Mouse (Mus musculus) neural tube, embryonic 13.5 days (tissue): ENCODE data around the gene Plk3. TPM values are rescaled to one million over a fixed set of nuclear protein-coding genes. Genes with fewer than 3 reads are reported as not detected.

ENCODE experiments used
- ATAC-seq: fragments of 200-750 bp; cut with Nextera tagmentation; 2 replicates; pipeline ENCODE4 v1.8.0; 2017; ENCODE audit warnings: low read depth, mild to moderate bottlenecking, moderate TSS enrichment, moderate library complexity
- H3K27ac ChIP-seq: fragments of 300-500 bp; sonication (generic); replicated peaks from 2 replicates; pipeline ENCODE4 v1.5.1; 2015; ENCODE audit warnings: moderate library complexity, mild to moderate bottlenecking, inconsistent platforms
- H3K27me3 ChIP-seq: fragments of 300-500 bp; sonication (generic); 2 replicates; pipeline ENCODE4 v1.6.1; 2015; ENCODE audit warnings: mild to moderate bottlenecking, inconsistent platforms
- H3K36me3 ChIP-seq: fragments of 300-500 bp; sonication (generic); 2 replicates; pipeline ENCODE4 v1.6.1; 2015; ENCODE audit warnings: mild to moderate bottlenecking, inconsistent platforms
- H3K4me1 ChIP-seq: fragments of 300-500 bp; sonication (generic); replicated peaks from 2 replicates; pipeline ENCODE4 v1.6.1; 2015; ENCODE audit warnings: inconsistent platforms
- H3K4me2 ChIP-seq: fragments of 300-500 bp; sonication (generic); 2 replicates; pipeline ENCODE4 v1.6.1; 2015; ENCODE audit warnings: inconsistent platforms, mild to moderate bottlenecking, moderate library complexity
- H3K4me3 ChIP-seq: fragments of 300-500 bp; sonication (generic); 2 replicates; pipeline ENCODE4 v1.5.1; 2015; ENCODE audit warnings: mild to moderate bottlenecking, inconsistent platforms
- H3K9ac ChIP-seq: fragments of 300-500 bp; sonication (generic); 2 replicates; pipeline ENCODE4 v1.6.1; 2015; ENCODE audit warnings: moderate library complexity, mild to moderate bottlenecking, inconsistent platforms
- H3K9me3 ChIP-seq: fragments of 300-500 bp; sonication (generic); 2 replicates; pipeline ENCODE4 v1.6.1; 2016; ENCODE audit warnings: inconsistent platforms
- WGBS: fragments of 180-500 bp; shearing (Covaris S2); methylation state at CpG from one replicate; pipeline ENCODE4 v1.1.7; 2015; 5-methylcytosine and 5-hydroxymethylcytosine counted together
- polyA plus RNA-seq: library from polyadenylated mRNA; unstranded; fragments of >200 nt; fragmentation: Nextera tagmentation; extraction: Ambion mirVana; gene quantifications from 2 replicates; pipeline ENCODE4 v1.2.1, GENCODE M21; 2015

Plk3 gene
- polyA plus RNA-seq, 1 experiment from 2014 or later = 16.0 TPM

- Histone ChIP-seq H3K4me1 (no peaks in the 10 kb centered on the region; the same call in 1 of the 2 replicates), H3K4me2 (no peak overlapping the region), H3K9ac (no peak overlapping the region), H3K36me3 (peaks cover 77% of the 10 kb centered on the region), H3K4me3 (no peak overlapping the region), H3K9me3 (no peaks in the 10 kb centered on the region), H3K27ac (no peak overlapping the region), H3K27me3 (no peaks in the 10 kb centered on the region)
- ATAC-seq = no peak
- WGBS = 93% methylated on average over 25 of the region's 25 CpGs
These were observed 24.4 kb downstream of the Plk3 start for GRCm38 (mm10) chr4:117109330-117109729.

- Histone ChIP-seq H3K27me3 (no peaks in the 10 kb centered on the region), H3K4me2 (no peak overlapping the region), H3K27ac (no peak overlapping the region), H3K4me3 (no peak overlapping the region), H3K9ac (no peak overlapping the region), H3K36me3 (peaks cover 70% of the 10 kb centered on the region), H3K9me3 (no peaks in the 10 kb centered on the region), H3K4me1 (no peaks in the 10 kb centered on the region; the same call in 1 of the 2 replicates)
- ATAC-seq = no peak
- 93% methylated on average over 6 of the region's 6 CpGs for WGBS
These were observed 25.3 kb downstream of the Plk3 start for GRCm38 (mm10) chr4:117108524-117108849.

- peaks cover 65% of the 10 kb centered on the region for H3K36me3 ChIP-seq
- no peak overlapping the region for H3K4me3 ChIP-seq
- no peaks in the 10 kb centered on the region for H3K27me3 ChIP-seq
- no peak overlapping the region for H3K9ac ChIP-seq
- no peak overlapping the region for H3K27ac ChIP-seq
- no peaks in the 10 kb centered on the region; the same call in 1 of the 2 replicates for H3K4me1 ChIP-seq
- 89% methylated on average over 18 of the region's 18 CpGs for WGBS
- no peaks in the 10 kb centered on the region for H3K9me3 ChIP-seq
- H3K4me2 ChIP-seq = no peak overlapping the region
- no peak for ATAC-seq
These were observed 25.8 kb downstream of the Plk3 start for GRCm38 (mm10) chr4:117107813-117108523.

- Histone ChIP-seq H3K4me1 (no peaks in the 10 kb centered on the region; the same call in 1 of the 2 replicates), H3K27me3 (no peaks in the 10 kb centered on the region), H3K9me3 (no peaks in the 10 kb centered on the region), H3K9ac (no peak overlapping the region), H3K4me3 (no peak overlapping the region), H3K27ac (no peak overlapping the region), H3K4me2 (no peak overlapping the region), H3K36me3 (peaks cover 43% of the 10 kb centered on the region)
- 67% methylated on average over 10 of the region's 10 CpGs for WGBS
- ATAC-seq = peak; percentile 12; the same call in 1 of the 2 replicates
These were observed 28.6 kb downstream of the Plk3 start for GRCm38 (mm10) chr4:117105127-117105526.

GRCm38 (mm10) chr4:117104672-117105071, 29.1 kb downstream of the Plk3 start:
- no peak for ATAC-seq
- no peaks in the 10 kb centered on the region for H3K9me3 ChIP-seq
- peaks cover 42% of the 10 kb centered on the region for H3K36me3 ChIP-seq
- H3K4me1 ChIP-seq = no peaks in the 10 kb centered on the region; the same call in 1 of the 2 replicates
- no peak overlapping the region for H3K27ac ChIP-seq
- H3K4me3 ChIP-seq = no peak overlapping the region
- H3K27me3 ChIP-seq = peaks cover 4% of the 10 kb centered on the region; the same call in 1 of the 2 replicates
- H3K9ac ChIP-seq = no peak overlapping the region
- no peak overlapping the region for H3K4me2 ChIP-seq
- 83% methylated on average over 10 of the region's 10 CpGs for WGBS

- Histone ChIP-seq H3K4me3 (no peak overlapping the region), H3K4me2 (no peak overlapping the region), H3K27me3 (peaks cover 19% of the 10 kb centered on the region), H3K9ac (no peak overlapping the region), H3K36me3 (peaks cover 22% of the 10 kb centered on the region; the same call in 1 of the 2 replicates), H3K27ac (no peak overlapping the region), H3K9me3 (no peaks in the 10 kb centered on the region), H3K4me1 (peaks cover 26% of the 10 kb centered on the region)
- ATAC-seq = no peak
- WGBS = 50% methylated on average over 7 of the region's 7 CpGs
These were observed 32.5 kb downstream of the Plk3 start for GRCm38 (mm10) chr4:117101218-117101617.

- no peak overlapping the region for H3K27ac ChIP-seq
- ATAC-seq = no peak
- peaks cover 33% of the 10 kb centered on the region for H3K4me1 ChIP-seq
- no peak overlapping the region for H3K4me3 ChIP-seq
- H3K27me3 ChIP-seq = peaks cover 19% of the 10 kb centered on the region
- no peak overlapping the region for H3K9ac ChIP-seq
- no peak overlapping the region for H3K4me2 ChIP-seq
- no peaks in the 10 kb centered on the region for H3K9me3 ChIP-seq
- 61% methylated on average over 4 of the region's 4 CpGs for WGBS
- peaks cover 13% of the 10 kb centered on the region; the same call in 1 of the 2 replicates for H3K36me3 ChIP-seq
These were observed 33.7 kb downstream of the Plk3 start for GRCm38 (mm10) chr4:117100036-117100435.

GRCm38 (mm10) chr4:117098764-117099036, 35.1 kb downstream of the Plk3 start:
- WGBS = 78% methylated on average over 2 of the region's 2 CpGs
- Histone ChIP-seq H3K4me3 (no peak overlapping the region), H3K4me1 (peaks cover 33% of the 10 kb centered on the region), H3K27ac (no peak overlapping the region), H3K27me3 (peaks cover 25% of the 10 kb centered on the region), H3K4me2 (peak overlapping the region; percentile 86), H3K36me3 (0 out of 2 replicates have a peak, but pooled peaks cover 6% of the 10 kb centered on the region), H3K9me3 (no peaks in the 10 kb centered on the region), H3K9ac (peak overlapping the region; percentile 28; the same call in 1 of the 2 replicates)
- ATAC-seq = no peak

GRCm38 (mm10) chr4:117097969-117098763, 35.6 kb downstream of the Plk3 start:
- no peaks in the 10 kb centered on the region for H3K9me3 ChIP-seq
- peak overlapping the region; percentile 72; the same call in 1 of the 2 replicates for H3K4me3 ChIP-seq
- H3K27ac ChIP-seq = no peak overlapping the region
- H3K27me3 ChIP-seq = peaks cover 25% of the 10 kb centered on the region
- peaks cover 33% of the 10 kb centered on the region for H3K4me1 ChIP-seq
- H3K36me3 ChIP-seq = 0 out of 2 replicates have a peak, but pooled peaks cover 6% of the 10 kb centered on the region
- 63% methylated on average over 8 of the region's 8 CpGs for whole genome bisulfite sequencing
- peak overlapping the region; percentile 86 for H3K4me2 ChIP-seq
- no peak for ATAC-seq
- peak overlapping the region; percentile 28 for H3K9ac ChIP-seq

- H3K9ac ChIP-seq = peak overlapping the region; percentile 79
- H3K27ac ChIP-seq = 0 out of 2 replicates have a peak overlapping the region, but pooled peaks have one; percentile 40
- WGBS = 8% methylated on average over 5 of the region's 5 CpGs
- peak overlapping the region; percentile 86 for H3K4me2 ChIP-seq
- 0 out of 2 replicates have a peak, but pooled peaks cover 6% of the 10 kb centered on the region for H3K36me3 ChIP-seq
- no peak; the same call in 1 of the 2 replicates for ATAC-seq
- no peaks in the 10 kb centered on the region for H3K9me3 ChIP-seq
- H3K4me3 ChIP-seq = peak overlapping the region; percentile 72
- H3K4me1 ChIP-seq = peaks cover 33% of the 10 kb centered on the region
- peaks cover 25% of the 10 kb centered on the region for H3K27me3 ChIP-seq
These were observed 37.1 kb downstream of the Plk3 start for GRCm38 (mm10) chr4:117096666-117097065.

GRCm38 (mm10) chr4:117095551-117096452, 38.0 kb downstream of the Plk3 start, which contains the start of gene Ptch2:
Gene Ptch2, plus strand, starts transcription at chr4:117096075.
- no peaks in the 10 kb centered on the region for H3K9me3 ChIP-seq

More at GRCm38 (mm10) chr4:117095551-117096452, 38.0 kb downstream of the Plk3 start, which contains the start of gene Ptch2:
- Histone ChIP-seq H3K4me3 (peak within 1 kb of the TSS; percentile 72), H3K27me3 (peaks cover 25% of the 10 kb centered on the region), H3K4me1 (peaks cover 33% of the 10 kb centered on the region), H3K9ac (peak within 1 kb of the TSS; percentile 79), H3K36me3 (0 out of 2 replicates have a peak, but pooled peaks cover 6% of the 10 kb centered on the region), H3K27ac (peak within 1 kb of the TSS; percentile 76), H3K4me2 (peak within 1 kb of the TSS; percentile 86)
- ATAC-seq = peak; percentile 88
- WGBS = 1% methylated on average over 46 of the region's 50 CpGs
